ENCODE assay signal across 29 mouse cellular contexts in genomic region chr3:65714372-65714771, GRCm38 (mm10). TPM values are rescaled to one million over a fixed set of nuclear protein-coding genes. Genes with fewer than 3 reads are reported as not detected.
"Had no signal": no experiment of that assay in that cellular context is flagged by ENCODE, and none has a peak within 500 bp of the region (broad histone marks: within the 10 kb centered on the region; RNA-seq: fewer than 3 reads in every experiment).

No protein-coding gene starts in this region.

- H3K9ac ChIP-seq: heart, embryonic 13.5 days; heart, embryonic 15.5 days; hindbrain, embryonic 12.5 days; hindbrain, embryonic 14.5 days; intestine, embryonic 15.5 days; kidney, embryonic 15.5 days; limb, embryonic 13.5 days; limb, embryonic 15.5 days; liver, embryonic 12.5 days; liver, embryonic 14.5 days had no signal

- H3K4me2 ChIP-seq: heart, embryonic 11.5 days; heart, embryonic 13.5 days; heart, embryonic 15.5 days; hindbrain, embryonic 12.5 days; hindbrain, embryonic 14.5 days; intestine, embryonic 15.5 days; kidney, embryonic 15.5 days; limb, embryonic 13.5 days; limb, embryonic 15.5 days; liver, embryonic 12.5 days had no signal

- H3K27ac ChIP-seq: gastrocnemius, adult 2 months; heart, adult 2 months; heart, embryonic 13.5 days; heart, embryonic 15.5 days; hindbrain, embryonic 12.5 days; hindbrain, embryonic 14.5 days; intestine, embryonic 15.5 days; kidney, embryonic 15.5 days; kidney, postnatal 0 days; limb, embryonic 13.5 days; limb, embryonic 15.5 days; liver, embryonic 12.5 days; liver, embryonic 14.5 days had no signal

- H3K4me1 ChIP-seq: heart, embryonic 13.5 days; heart, embryonic 15.5 days; hindbrain, embryonic 12.5 days; intestine, embryonic 15.5 days; kidney, embryonic 15.5 days; limb, embryonic 13.5 days; limb, embryonic 15.5 days; liver, embryonic 12.5 days had no signal

- H3K36me3 ChIP-seq: heart, embryonic 13.5 days; heart, embryonic 15.5 days; hindbrain, embryonic 12.5 days; intestine, embryonic 15.5 days; kidney, embryonic 15.5 days; limb, embryonic 13.5 days; limb, embryonic 15.5 days; liver, embryonic 12.5 days had no signal

- H3K9me3 ChIP-seq: heart, embryonic 13.5 days; heart, embryonic 15.5 days; hindbrain, embryonic 12.5 days; intestine, embryonic 15.5 days; kidney, embryonic 15.5 days; limb, embryonic 13.5 days; limb, embryonic 15.5 days; liver, embryonic 12.5 days had no signal

- H3K4me3 ChIP-seq: gastrocnemius, adult 2 months; heart, adult 2 months; heart, embryonic 13.5 days; heart, embryonic 15.5 days; hindbrain, embryonic 12.5 days; intestine, embryonic 15.5 days; kidney, embryonic 15.5 days; limb, embryonic 13.5 days; limb, embryonic 15.5 days; liver, embryonic 12.5 days had no signal

- ATAC-seq: hindbrain, embryonic 16.5 days; inflammation-experienced regulatory T-cells, adult 6 months; intestine, embryonic 15.5 days; intestine, postnatal 0 days; liver, embryonic 12.5 days had no signal

- DNase-seq: gastrocnemius, adult 2 months; gastrocnemius, postnatal 10 days; gastrocnemius, postnatal 25 days; heart, adult 2 months; heart, postnatal 14 days; heart, postnatal 36 days; kidney, adult 2 months; kidney, adult 9 months; kidney, postnatal 14 days; kidney, postnatal 36 days; layer of hippocampus, adult 9-11 months; layer of hippocampus, postnatal 36 days; left cerebral cortex, postnatal 4 days had no signal

- H3K27me3 ChIP-seq: heart, embryonic 13.5 days; heart, embryonic 15.5 days; hindbrain, embryonic 12.5 days; intestine, embryonic 15.5 days; kidney, embryonic 15.5 days; limb, embryonic 13.5 days; limb, embryonic 15.5 days; liver, embryonic 12.5 days had no signal

RNA-seq across cellular contexts. Expression of gene Lekr1, which starts 48.3 kb away (rescaled TPM):
- polyA plus RNA-seq: liver, adult 2 months had no signal
